Mouse (Mus musculus): Measurements from ENCODE around the gene Asap2.

DNA sequence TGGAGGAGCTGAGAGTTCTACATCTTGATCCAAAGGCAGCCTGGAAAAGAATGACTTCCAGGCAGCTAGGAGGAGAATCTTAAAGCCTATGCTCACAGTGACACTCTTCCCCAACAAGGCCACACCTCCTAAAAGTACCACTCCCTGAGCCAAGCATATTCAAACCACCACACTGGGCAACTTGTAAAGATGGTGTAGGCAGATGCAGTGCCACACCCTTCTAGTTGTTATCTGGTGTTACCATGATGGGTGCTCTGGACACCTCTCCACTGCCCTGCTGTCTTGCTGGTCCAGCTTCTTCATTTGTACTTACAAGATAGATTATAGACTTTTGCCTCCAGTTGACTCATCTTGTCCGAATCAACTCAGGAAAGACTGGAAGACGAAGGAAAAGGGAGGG lies 201.3 kb downstream of the Asap2 start:
- TF ChIP-seq POLR2A (IDR thresholded peaks at IDR 0.05; ENCODE audit: control insufficient read depth, extremely low read depth, insufficient read depth, low read length, poor library complexity) (no peak), CTCF (IDR thresholded peaks at IDR 0.05; ENCODE audit: borderline replicate concordance, control insufficient read depth, extremely low read depth, insufficient read depth, low read length, poor library complexity) (no peak)

Data from thymus, adult 2 months (tissue).